Mouse (Mus musculus) hindbrain, embryonic 14.5 days (tissue): ENCODE data around the gene Nrbp1. TPM values are rescaled to one million over a fixed set of nuclear protein-coding genes. Genes with fewer than 3 reads are reported as not detected.

Source experiments
- ATAC-seq: fragments of 200-750 bp; cut with Nextera tagmentation; 2 replicates; pipeline ENCODE4 v1.8.0; 2017; ENCODE audit warnings: moderate number of reproducible peaks, mild to moderate bottlenecking, moderate TSS enrichment, moderate library complexity; ENCODE audit not compliant: low FRiP score
- DNase-seq: peaks from one replicate; pipeline ENCODE4 v3.0.0-alpha.2; 2015; ENCODE audit warnings: low spot score
- H3K27ac ChIP-seq: fragments of 300-500 bp; sonication (generic); 2 replicates; pipeline ENCODE4 v1.5.1; 2014; ENCODE audit warnings: mild to moderate bottlenecking, moderate library complexity
- H3K27me3 ChIP-seq: fragments of 300-500 bp; sonication (generic); 2 replicates; pipeline ENCODE4 v1.6.1; 2014; ENCODE audit warnings: mild to moderate bottlenecking, low read length, mixed read lengths; ENCODE audit not compliant: control insufficient read depth, insufficient read depth
- H3K36me3 ChIP-seq: fragments of 300-500 bp; sonication (generic); replicated peaks from 2 replicates; pipeline ENCODE4 v1.6.1; 2014; ENCODE audit not compliant: control insufficient read depth, insufficient read depth
- H3K4me1 ChIP-seq: fragments of 300-500 bp; sonication (generic); replicated peaks from 2 replicates; pipeline ENCODE4 v1.6.1; 2014; ENCODE audit warnings: antibody characterized with exemption, low read length, mixed read lengths; ENCODE audit not compliant: control insufficient read depth, insufficient read depth
- H3K4me2 ChIP-seq: fragments of 300-500 bp; sonication (generic); replicated peaks from 2 replicates; pipeline ENCODE4 v1.6.1; 2014; ENCODE audit warnings: mild to moderate bottlenecking, moderate library complexity
- H3K4me3 ChIP-seq: fragments of 300-500 bp; sonication (generic); replicated peaks from 2 replicates; pipeline ENCODE4 v1.5.1; 2014; ENCODE audit warnings: mild to moderate bottlenecking, low read length
- H3K9ac ChIP-seq: fragments of 300-500 bp; sonication (generic); 2 replicates; pipeline ENCODE4 v1.6.1; 2014
- H3K9me3 ChIP-seq: fragments of 300-500 bp; sonication (generic); 2 replicates; pipeline ENCODE4 v1.6.1; 2016; ENCODE audit warnings: low read length; ENCODE audit not compliant: control insufficient read depth
- WGBS: fragments of 180-500 bp; shearing (Covaris S2); extraction: QIAGEN DNeasy Blood & Tissue Kit; methylation state at CpG from one replicate; pipeline ENCODE4 v1.1.7; 2014; 5-methylcytosine and 5-hydroxymethylcytosine counted together
- polyA plus RNA-seq: library from polyadenylated mRNA; unstranded; fragments of >200 nt; fragmentation: Nextera tagmentation; extraction: Ambion mirVana; gene quantifications from 2 replicates; pipeline ENCODE4 v1.2.1, GENCODE M21; 2014

The Nrbp1 gene
- polyA plus RNA-seq, 1 experiment from 2014 or later, result 149 TPM

DNA sequence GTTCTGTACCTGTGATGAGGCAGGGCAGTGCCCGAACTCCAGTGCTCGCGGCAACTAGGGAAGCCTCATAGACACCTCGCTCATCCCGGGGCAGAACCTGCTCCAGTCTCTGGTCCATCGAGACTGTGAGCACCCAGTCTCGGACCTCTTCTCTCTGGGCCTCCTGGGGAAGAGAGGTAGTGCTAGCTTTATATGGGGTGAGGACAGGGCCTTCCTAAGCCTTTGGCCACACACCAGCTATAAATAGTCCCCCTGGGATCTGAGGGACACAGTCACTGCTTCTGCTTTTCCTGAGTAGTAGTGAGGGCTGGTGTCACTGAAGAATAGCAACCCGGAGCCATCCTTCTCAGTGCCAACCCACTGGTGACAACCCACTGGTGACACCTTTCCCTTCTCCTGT, 13.1 kb downstream of the Nrbp1 start:
- 98% methylated on average over 8 of the region's 8 CpGs for WGBS
- Histone ChIP-seq H3K4me3 (no peak overlapping the region), H3K27me3 (no peaks in the 10 kb centered on the region), H3K9ac (no peak overlapping the region), H3K27ac (no peak overlapping the region), H3K36me3 (peaks cover 95% of the 10 kb centered on the region), H3K4me2 (no peak overlapping the region), H3K4me1 (no peaks in the 10 kb centered on the region), H3K9me3 (no peaks in the 10 kb centered on the region)
- DNase-seq, result no peak
- no peak for ATAC-seq

DNA sequence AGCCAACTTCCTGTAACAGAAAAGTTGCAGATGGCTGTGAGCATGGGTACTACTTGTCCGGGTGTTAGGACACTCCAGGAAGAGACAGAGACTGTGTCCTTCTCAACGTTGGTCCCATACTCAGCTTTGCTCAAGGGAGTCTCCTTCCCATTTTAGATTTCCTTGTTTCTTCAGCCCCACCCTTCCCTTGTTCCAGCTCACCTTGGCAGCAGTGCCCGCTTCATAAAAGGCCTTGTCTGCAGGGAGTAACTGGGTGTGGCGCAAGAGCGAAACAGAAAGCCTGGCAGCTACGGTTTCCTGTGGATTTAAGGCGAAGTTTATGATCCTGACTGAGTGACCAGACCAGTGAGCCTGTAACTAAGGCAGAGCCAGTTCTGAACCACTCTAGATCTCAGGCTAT, 13.8 kb downstream of the Nrbp1 start:
- H3K4me3 ChIP-seq, result no peak overlapping the region
- DNase-seq (no peak), ATAC-seq (no peak)
- H3K9ac ChIP-seq, result no peak overlapping the region
- H3K27me3 ChIP-seq, result no peaks in the 10 kb centered on the region
- H3K27ac ChIP-seq, result no peak overlapping the region
- peaks cover 93% of the 10 kb centered on the region for H3K36me3 ChIP-seq
- no peak overlapping the region for H3K4me2 ChIP-seq
- H3K4me1 ChIP-seq, result no peaks in the 10 kb centered on the region
- WGBS, result 84% methylated on average over 7 of the region's 7 CpGs
- no peaks in the 10 kb centered on the region for H3K9me3 ChIP-seq

DNA sequence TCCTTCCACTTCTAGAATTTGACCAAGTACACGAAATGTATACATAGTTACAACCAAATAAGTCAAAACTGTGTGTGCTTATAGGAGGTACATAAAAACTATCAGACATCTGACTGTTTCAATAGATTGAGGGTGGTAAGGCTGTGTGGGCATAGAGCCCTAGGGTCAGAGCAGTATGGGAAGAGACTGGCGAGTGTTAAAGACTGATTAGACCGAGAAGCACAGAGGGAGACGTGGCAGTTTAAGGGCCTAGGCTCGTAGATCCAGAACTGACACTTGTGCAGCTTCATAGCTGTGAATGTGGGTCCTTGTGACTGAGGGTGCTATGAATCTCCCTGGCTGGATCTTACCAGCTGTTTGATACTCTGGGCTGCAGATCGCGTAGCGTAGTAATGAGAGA, 14.2 kb downstream of the Nrbp1 start:
- Histone ChIP-seq H3K27ac (no peak overlapping the region), H3K4me3 (no peak overlapping the region), H3K9ac (no peak overlapping the region), H3K4me1 (no peaks in the 10 kb centered on the region), H3K36me3 (peaks cover 92% of the 10 kb centered on the region), H3K4me2 (no peak overlapping the region), H3K9me3 (no peaks in the 10 kb centered on the region), H3K27me3 (no peaks in the 10 kb centered on the region)
- ATAC-seq, result no peak
- DNase-seq, result no peak
- 87% methylated on average over 8 of the region's 8 CpGs for WGBS

DNA sequence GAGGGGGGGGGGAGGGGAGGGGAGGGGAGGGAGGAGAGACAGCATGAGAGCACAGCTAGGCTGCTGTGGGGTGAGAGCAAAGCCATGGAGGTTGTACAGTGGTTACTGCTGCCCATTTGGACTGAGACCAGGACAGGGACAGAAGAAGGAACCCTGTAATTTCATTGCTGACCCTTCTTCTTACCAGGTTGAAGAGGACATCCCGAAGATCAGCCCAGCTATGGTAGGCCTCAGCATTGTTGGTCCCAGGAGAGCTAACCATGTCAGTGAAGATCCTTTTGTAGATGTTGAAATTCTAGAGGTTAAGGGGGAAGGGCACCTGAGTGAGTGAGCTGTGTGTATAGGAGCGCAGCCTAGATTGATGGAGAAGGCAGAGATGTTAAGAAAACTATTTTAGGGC, 14.7 kb downstream of the Nrbp1 start:
- H3K36me3 ChIP-seq, result peaks cover 92% of the 10 kb centered on the region
- no peak for DNase-seq
- 97% methylated on average over 2 of the region's 2 CpGs for WGBS
- H3K27ac ChIP-seq, result no peak overlapping the region
- H3K9me3 ChIP-seq, result no peaks in the 10 kb centered on the region
- no peaks in the 10 kb centered on the region for H3K4me1 ChIP-seq
- no peak overlapping the region for H3K4me3 ChIP-seq
- no peaks in the 10 kb centered on the region for H3K27me3 ChIP-seq
- H3K9ac ChIP-seq, result no peak overlapping the region
- H3K4me2 ChIP-seq, result no peak overlapping the region
- ATAC-seq, result no peak

- Histone ChIP-seq H3K36me3 (peaks cover 92% of the 10 kb centered on the region), H3K4me2 (no peak overlapping the region), H3K9me3 (no peaks in the 10 kb centered on the region), H3K4me1 (no peaks in the 10 kb centered on the region), H3K27me3 (no peaks in the 10 kb centered on the region), H3K27ac (no peak overlapping the region), H3K9ac (no peak overlapping the region), H3K4me3 (no peak overlapping the region)
- DNase-seq (no peak), ATAC-seq (no peak)
- 90% methylated on average over 2 of the region's 2 CpGs for WGBS
Observed at GRCm38 (mm10) chr5:31255971-31256370, 15.3 kb downstream of the Nrbp1 start.

- no peaks in the 10 kb centered on the region for H3K4me1 ChIP-seq
Observed at GRCm38 (mm10) chr5:31257616-31258015, 17.0 kb downstream of the Nrbp1 start.

GRCm38 (mm10) chr5:31266101-31266500, 25.4 kb downstream of the Nrbp1 start:
- Histone ChIP-seq H3K9ac (no peak overlapping the region), H3K4me3 (no peak overlapping the region), H3K36me3 (peaks cover 95% of the 10 kb centered on the region), H3K27ac (no peak overlapping the region), H3K27me3 (no peaks in the 10 kb centered on the region), H3K9me3 (no peaks in the 10 kb centered on the region), H3K4me1 (no peaks in the 10 kb centered on the region), H3K4me2 (no peak overlapping the region)
- DNase-seq, result no peak
- WGBS, result 94% methylated on average over 7 of the region's 7 CpGs
- no peak for ATAC-seq

More at GRCm38 (mm10) chr5:31257616-31258015, 17.0 kb downstream of the Nrbp1 start:
- WGBS, result 91% methylated on average over 11 of the region's 11 CpGs
- no peak overlapping the region for H3K4me3 ChIP-seq
- no peak for DNase-seq
- H3K36me3 ChIP-seq, result peaks cover 92% of the 10 kb centered on the region
- H3K27ac ChIP-seq, result no peak overlapping the region
- no peak overlapping the region for H3K4me2 ChIP-seq
- H3K27me3 ChIP-seq, result no peaks in the 10 kb centered on the region
- no peak overlapping the region for H3K9ac ChIP-seq
- no peaks in the 10 kb centered on the region for H3K9me3 ChIP-seq
- no peak for ATAC-seq

- Histone ChIP-seq H3K36me3 (peaks cover 94% of the 10 kb centered on the region), H3K9ac (no peak overlapping the region)
Observed at GRCm38 (mm10) chr5:31267686-31268085, 27.0 kb downstream of the Nrbp1 start.

DNA sequence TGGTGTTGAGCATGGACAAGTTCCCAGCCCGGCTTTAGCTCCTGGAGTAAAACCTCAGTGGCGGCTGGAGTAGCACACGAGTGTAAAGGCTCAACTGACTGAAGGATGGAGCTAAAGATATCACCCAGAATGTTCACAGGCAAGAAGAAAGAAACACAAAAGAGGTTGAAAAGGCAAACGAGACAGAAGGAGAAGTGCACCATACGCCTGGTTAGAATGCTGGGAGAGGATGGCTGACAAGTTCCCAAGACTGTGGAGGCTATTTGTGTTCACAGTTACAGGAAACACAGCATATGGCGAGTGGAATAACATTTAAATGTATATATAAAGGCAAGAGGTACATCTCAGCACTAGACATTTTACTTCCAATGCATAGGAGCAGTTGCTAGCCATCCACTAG, 32.4 kb downstream of the Nrbp1 start:
- Histone ChIP-seq H3K27ac (no peak overlapping the region), H3K4me1 (no peaks in the 10 kb centered on the region), H3K4me3 (no peak overlapping the region), H3K36me3 (peaks cover 93% of the 10 kb centered on the region), H3K4me2 (no peak overlapping the region), H3K9me3 (no peaks in the 10 kb centered on the region), H3K9ac (no peak overlapping the region), H3K27me3 (no peaks in the 10 kb centered on the region)
- 89% methylated on average over 6 of the region's 6 CpGs for WGBS
- no peak for DNase-seq
- no peak for ATAC-seq

More at GRCm38 (mm10) chr5:31267686-31268085, 27.0 kb downstream of the Nrbp1 start:
- Histone ChIP-seq H3K27me3 (no peaks in the 10 kb centered on the region), H3K4me2 (no peak overlapping the region), H3K4me1 (no peaks in the 10 kb centered on the region), H3K27ac (no peak overlapping the region), H3K4me3 (no peak overlapping the region), H3K9me3 (no peaks in the 10 kb centered on the region)
- WGBS, result 56% methylated on average over 6 of the region's 6 CpGs
- ATAC-seq (no peak), DNase-seq (no peak)

- Histone ChIP-seq H3K27ac (no peak overlapping the region), H3K36me3 (peaks cover 98% of the 10 kb centered on the region), H3K4me3 (no peak overlapping the region), H3K9ac (no peak overlapping the region), H3K27me3 (no peaks in the 10 kb centered on the region), H3K9me3 (no peaks in the 10 kb centered on the region), H3K4me1 (no peaks in the 10 kb centered on the region), H3K4me2 (no peak overlapping the region)
- 89% methylated on average over 20 of the region's 20 CpGs for WGBS
- no peak for DNase-seq
- no peak for ATAC-seq
Observed at GRCm38 (mm10) chr5:31279245-31279988, 38.8 kb downstream of the Nrbp1 start.
